Mouse (Mus musculus): ENCODE measurements around the gene Zdhhc22.

- TF ChIP-seq CTCF (IDR thresholded peaks at IDR 0.05; ENCODE audit: control insufficient read depth, insufficient read depth, low read length) (no peak), POLR2A (IDR thresholded peaks at IDR 0.05; ENCODE audit: borderline replicate concordance, control insufficient read depth, low read depth, low read length) (no peak)
These were observed 6.1 kb downstream of the Zdhhc22 start for GRCm38 (mm10) chr12:86984194-86984555.

All from bone marrow, adult 2 months (tissue).